Mouse (Mus musculus) liver, embryonic 14 days (tissue): Measurements from ENCODE around the gene Rps2. TPM values are rescaled to one million over a fixed set of nuclear protein-coding genes. Genes with fewer than 3 reads are reported as not detected.

Source experiments
- polyA plus RNA-seq: library from polyadenylated mRNA; depleted of rRNA; stranded (reverse); fragments of >200 nt; gene quantifications from 2 replicates; pipeline ENCODE4 v1.2.3, GENCODE M21; 2012; rRNA removed

Rps2 gene
- 2,079 and 2,282 TPM in 2 replicates for polyA plus RNA-seq

GRCm38 (mm10) chr17:24717943-24718342 is at the start of gene Rps2, which contains the start of gene Rnf151:
Gene Rps2, plus strand, starts transcription at chr17:24718116.
Gene Rnf151, minus strand, starts transcription at chr17:24718063.

GRCm38 (mm10) chr17:24669545-24670245 is 48.2 kb upstream of the Rps2 start, which contains the start of gene Zfp598:
Gene Zfp598, plus strand, starts transcription at chr17:24669687.

GRCm38 (mm10) chr17:24689251-24690081 is 28.4 kb upstream of the Rps2 start, which contains the start of gene Syngr3:
Gene Syngr3, minus strand, starts transcription at chr17:24689955.

GRCm38 (mm10) chr17:24696011-24696697 is 21.8 kb upstream of the Rps2 start, which contains the start of the genes Gfer and Noxo1:
Gene Gfer, minus strand, starts transcription at chr17:24696156.
Gene Noxo1, plus strand, starts transcription at chr17:24696234.

GRCm38 (mm10) chr17:24706982-24707800 is 10.7 kb upstream of the Rps2 start, which contains the start of gene Tbl3:
Gene Tbl3, minus strand, starts transcription at chr17:24707660.

GRCm38 (mm10) chr17:24724184-24724583 is 6.3 kb downstream of the Rps2 start, which contains the start of gene Ndufb10:
Gene Ndufb10, minus strand, starts transcription at chr17:24724478.

GRCm38 (mm10) chr17:24727618-24728017 is 9.7 kb downstream of the Rps2 start, which contains the start of gene Rpl3l:
Gene Rpl3l, plus strand, starts transcription at chr17:24727820.

GRCm38 (mm10) chr17:24736330-24737051 is 18.6 kb downstream of the Rps2 start, which contains the start of gene Msrb1:
Gene Msrb1, plus strand, starts transcription at chr17:24736642.

GRCm38 (mm10) chr17:24752415-24753394 is 34.8 kb downstream of the Rps2 start, which contains the start of gene Hs3st6:
Gene Hs3st6, plus strand, starts transcription at chr17:24752988.

Other genes starting within 250 kb of the Rps2 start
- 18.2 and 21.0 TPM in 2 replicates for gene E4f1, start 247.8 kb upstream of the Rps2 start, polyA plus RNA-seq
- 33.2 and 37.2 TPM in 2 replicates for gene Pgp, start 247.7 kb upstream of the Rps2 start, polyA plus RNA-seq
- gene Bricd5, start 244.2 kb upstream of the Rps2 start, polyA plus RNA-seq, result 0.29 and 0.43 TPM in 2 replicates
- 11.8 and 14.9 TPM in 2 replicates for gene Mlst8, start 239.0 kb upstream of the Rps2 start, polyA plus RNA-seq
- gene Caskin1, start 229.5 kb upstream of the Rps2 start, polyA plus RNA-seq, result 0.08 and 0.12 TPM in 2 replicates
- 58.5 and 65.7 TPM in 2 replicates for gene Traf7, start 190.2 kb upstream of the Rps2 start, polyA plus RNA-seq
- gene Rab26, start 183.9 kb upstream of the Rps2 start, polyA plus RNA-seq, result 0.25 and 0.28 TPM in 2 replicates
- 3.0 and 3.5 TPM in 2 replicates for gene Pkd1, start 168.3 kb upstream of the Rps2 start, polyA plus RNA-seq
- gene Tsc2, start 85.5 kb upstream of the Rps2 start, polyA plus RNA-seq, result 18.2 and 20.5 TPM in 2 replicates
- 6.4 TPM in 2 replicates for gene Nthl1, start 85.4 kb upstream of the Rps2 start, polyA plus RNA-seq
- 5.4 and 5.8 TPM in 2 replicates for gene Slc9a3r2, start 67.8 kb upstream of the Rps2 start, polyA plus RNA-seq
- 0.18 and 0.27 TPM in 2 replicates for gene Npw, start 59.7 kb upstream of the Rps2 start, polyA plus RNA-seq
- gene Zfp598, start 48.4 kb upstream of the Rps2 start, polyA plus RNA-seq, result 20.9 and 23.8 TPM in 2 replicates
- gene Syngr3, start 28.2 kb upstream of the Rps2 start, polyA plus RNA-seq, result 0.05 and 0.06 TPM in 2 replicates
- gene Gfer, start 22.0 kb upstream of the Rps2 start, polyA plus RNA-seq, result 18.1 and 19.5 TPM in 2 replicates
- 0.66 and 0.81 TPM in 2 replicates for gene Noxo1, start 21.9 kb upstream of the Rps2 start, polyA plus RNA-seq
- gene Tbl3, start 10.5 kb upstream of the Rps2 start, polyA plus RNA-seq, result 24.4 and 29.3 TPM in 2 replicates
- 0.32 and 0.33 TPM in 2 replicates for gene Rnf151, start 53 bp upstream of the Rps2 start, polyA plus RNA-seq
- gene Ndufb10, start 6.4 kb downstream of the Rps2 start, polyA plus RNA-seq, result 166 and 170 TPM in 2 replicates
- not detected in 2 replicates for gene Rpl3l, start 9.7 kb downstream of the Rps2 start, polyA plus RNA-seq
- 20.9 and 25.8 TPM in 2 replicates for gene Msrb1, start 18.5 kb downstream of the Rps2 start, polyA plus RNA-seq
- not detected in 2 replicates for gene Hs3st6, start 34.9 kb downstream of the Rps2 start, polyA plus RNA-seq
- gene Meiob, start 86.2 kb downstream of the Rps2 start, polyA plus RNA-seq, result 0.71 and 0.81 TPM in 2 replicates
- gene Hagh, start 122.0 kb downstream of the Rps2 start, polyA plus RNA-seq, result 56.3 and 67.1 TPM in 2 replicates
- gene Fahd1, start 132.2 kb downstream of the Rps2 start, polyA plus RNA-seq, result 21.3 and 22.2 TPM in 2 replicates
- gene Igfals, start 147.9 kb downstream of the Rps2 start, polyA plus RNA-seq, result 3.2 and 3.9 TPM in 2 replicates
- 23.3 and 35.0 TPM in 2 replicates for gene Nubp2, start 168.2 kb downstream of the Rps2 start, polyA plus RNA-seq
- gene Spsb3, start 168.5 kb downstream of the Rps2 start, polyA plus RNA-seq, result 22.9 and 27.5 TPM in 2 replicates
- 7.7 and 8.7 TPM in 2 replicates for gene Eme2, start 177.0 kb downstream of the Rps2 start, polyA plus RNA-seq
- gene Mrps34, start 177.0 kb downstream of the Rps2 start, polyA plus RNA-seq, result 44.0 and 47.7 TPM in 2 replicates
- 47.2 and 54.4 TPM in 2 replicates for gene Nme3, start 178.4 kb downstream of the Rps2 start, polyA plus RNA-seq
- 29.7 and 32.2 TPM in 2 replicates for gene Mapk8ip3, start 218.9 kb downstream of the Rps2 start, polyA plus RNA-seq
- 23.3 and 28.1 TPM in 2 replicates for gene Jpt2, start 242.6 kb downstream of the Rps2 start, polyA plus RNA-seq